Mouse (Mus musculus) common myeloid progenitor, adult 5-6 weeks (primary cell): ENCODE measurements around the gene Slc35f6. TPM values are rescaled to one million over a fixed set of nuclear protein-coding genes. Genes with fewer than 3 reads are reported as not detected.
A peak's percentile ranks its signal among the peaks of the same experiment; 100 is the strongest.

Source experiments
- ATAC-seq: replicated peaks from 2 replicates; pipeline ENCODE4 v1.8.0; 2016; ENCODE audit warnings: low read depth, mild to moderate bottlenecking, moderate TSS enrichment, inconsistent platforms; ENCODE audit not compliant: poor library complexity, severe bottlenecking
- total RNA-seq: library from RNA; stranded (forward); fragments of 200-1000, 187-1606 nt; gene quantifications from 2 replicates; pipeline ENCODE4 v1.2.3, GENCODE M21; 2017

Slc35f6 gene
- total RNA-seq, result 4.8 and 8.5 TPM in 2 replicates

DNA sequence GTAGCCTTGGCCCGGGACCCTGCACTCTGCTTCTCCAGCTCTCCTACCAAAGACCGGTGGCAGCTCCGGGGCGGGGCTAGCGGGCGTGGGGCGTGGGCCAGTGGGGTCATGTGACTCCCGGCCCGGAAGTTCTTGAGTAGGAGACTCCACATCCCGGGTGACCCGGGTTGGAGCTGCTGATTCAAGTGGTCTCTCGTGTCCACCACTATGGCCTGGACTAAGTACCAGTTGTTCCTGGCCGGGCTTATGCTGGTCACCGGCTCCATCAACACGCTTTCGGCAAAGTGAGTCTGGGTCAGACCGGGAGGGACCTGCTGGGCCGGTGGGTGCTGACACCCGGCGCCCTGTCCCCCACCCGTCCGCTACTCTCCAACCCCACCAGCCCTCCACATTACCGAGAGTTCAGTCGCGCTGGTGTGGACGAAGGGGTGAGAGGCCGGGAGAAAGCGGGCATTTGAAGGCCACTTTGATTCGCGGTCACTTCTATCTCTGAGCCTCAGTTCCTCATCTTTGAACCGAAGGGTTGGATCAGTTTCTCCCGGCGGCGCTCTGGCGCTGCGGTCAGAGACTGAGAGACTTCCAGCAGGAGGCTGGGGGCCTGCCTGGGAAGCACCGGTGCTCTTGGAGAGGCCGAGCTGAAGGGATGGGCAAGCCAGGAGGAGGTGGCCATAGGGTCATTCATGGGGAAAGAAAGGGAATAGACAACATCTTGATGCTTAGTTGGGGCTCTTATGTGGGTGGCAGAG lies at the start of gene Slc35f6:
Slc35f6 (plus strand) TSS at position 119 of the 746 bp plus-strand sequence.
- peak; percentile 80 for ATAC-seq

DNA sequence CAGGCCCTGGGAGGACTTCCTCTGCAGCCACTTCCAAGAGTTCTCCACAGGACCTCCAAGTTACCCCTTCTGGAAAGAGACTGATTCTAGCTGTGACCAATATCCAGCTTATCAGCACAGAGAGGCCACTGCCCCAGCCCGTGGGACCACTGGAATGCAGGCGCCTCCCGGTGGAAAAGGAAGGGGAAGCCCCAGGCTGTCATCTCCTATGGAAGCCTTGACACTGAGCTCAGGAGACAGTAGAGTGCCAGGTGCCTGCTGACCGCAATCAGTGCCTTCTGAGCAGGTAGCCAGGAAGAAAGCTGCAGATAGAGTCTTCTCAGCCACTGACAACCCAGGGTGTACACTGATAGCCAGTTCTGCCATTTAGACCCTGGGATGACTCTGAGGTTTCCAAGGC lies 46.3 kb upstream of the Slc35f6 start:
- ATAC-seq, result no peak

DNA sequence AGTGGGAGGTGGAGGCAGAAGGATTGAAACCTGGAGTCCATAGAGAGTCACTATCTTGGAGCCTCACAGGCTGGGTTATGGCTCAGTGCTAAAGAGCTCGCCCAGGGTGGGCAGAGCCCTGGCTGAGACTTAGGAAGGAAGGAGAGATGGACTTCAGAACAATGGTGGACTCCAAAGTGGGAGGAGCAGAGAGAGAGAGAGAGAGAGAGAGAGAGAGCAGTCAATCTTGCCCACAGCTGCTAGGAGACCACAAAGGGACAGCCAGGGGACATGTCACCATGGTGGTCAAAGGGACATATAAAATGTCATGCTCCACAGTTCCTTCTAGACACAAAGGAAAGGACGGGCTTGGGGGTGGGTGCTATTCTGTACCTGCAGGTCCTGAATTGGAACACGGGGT lies 44.5 kb upstream of the Slc35f6 start:
- no peak for ATAC-seq

DNA sequence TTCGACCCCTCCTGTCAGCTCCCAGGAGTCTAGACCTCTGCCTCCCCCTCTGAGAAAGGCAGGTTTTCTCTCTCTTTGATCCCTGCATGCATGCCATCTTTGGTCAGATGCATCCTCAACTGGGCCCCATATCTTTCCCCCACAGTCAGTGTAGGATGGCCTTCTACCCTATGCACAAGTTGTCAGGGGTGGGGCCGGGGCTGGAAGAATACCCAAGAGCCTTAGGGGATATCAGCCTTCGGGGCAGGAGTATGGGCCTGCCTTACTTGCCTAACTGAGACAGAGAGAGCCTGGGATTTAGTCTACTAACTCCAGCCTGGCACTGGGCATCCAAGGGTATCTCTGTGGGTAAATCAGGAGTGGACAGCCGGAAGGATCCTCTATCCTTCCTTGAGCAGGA lies 43.8 kb upstream of the Slc35f6 start:
- no peak for ATAC-seq

DNA sequence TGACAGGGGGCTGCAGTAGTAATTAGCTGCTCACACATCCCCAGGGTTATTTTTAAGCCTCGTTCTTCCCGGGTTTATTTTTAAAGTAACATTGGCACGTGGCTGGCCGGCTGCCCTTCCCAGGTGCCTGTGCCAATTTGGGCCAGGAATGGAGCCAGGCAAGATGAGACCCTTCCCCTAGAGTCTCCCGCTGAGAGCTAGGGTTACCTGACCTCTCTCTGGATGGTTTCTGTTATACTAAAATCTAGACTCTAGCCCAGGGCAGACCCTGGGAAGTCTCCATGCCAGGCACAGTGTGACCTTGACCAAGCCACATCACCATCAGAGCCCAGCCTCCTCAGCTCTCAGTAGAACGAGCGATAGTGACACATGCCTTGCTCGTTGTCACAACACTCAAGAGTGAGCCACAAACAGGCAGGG lies 43.0 kb upstream of the Slc35f6 start:
- ATAC-seq, result no peak

DNA sequence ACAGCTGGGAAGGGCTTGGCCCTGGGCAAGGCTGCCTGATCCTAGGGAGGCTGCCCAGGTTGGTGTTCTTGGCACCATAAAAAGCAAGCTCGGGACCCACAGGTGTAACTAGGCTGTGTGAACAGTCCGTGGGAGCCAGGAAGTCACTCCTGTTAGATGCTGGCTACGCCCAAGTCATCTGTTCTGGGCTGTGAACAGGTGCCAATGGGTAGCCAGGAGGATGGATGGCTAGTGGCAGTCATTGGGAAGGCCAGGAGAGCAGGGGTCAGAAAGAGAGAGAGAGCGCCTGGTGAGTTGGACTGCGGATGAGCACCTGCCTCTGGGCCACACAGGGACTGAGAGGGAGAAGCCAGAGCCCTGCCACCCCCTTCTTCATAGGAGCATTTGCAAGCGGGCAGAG lies 42.1 kb upstream of the Slc35f6 start:
- no peak for ATAC-seq

DNA sequence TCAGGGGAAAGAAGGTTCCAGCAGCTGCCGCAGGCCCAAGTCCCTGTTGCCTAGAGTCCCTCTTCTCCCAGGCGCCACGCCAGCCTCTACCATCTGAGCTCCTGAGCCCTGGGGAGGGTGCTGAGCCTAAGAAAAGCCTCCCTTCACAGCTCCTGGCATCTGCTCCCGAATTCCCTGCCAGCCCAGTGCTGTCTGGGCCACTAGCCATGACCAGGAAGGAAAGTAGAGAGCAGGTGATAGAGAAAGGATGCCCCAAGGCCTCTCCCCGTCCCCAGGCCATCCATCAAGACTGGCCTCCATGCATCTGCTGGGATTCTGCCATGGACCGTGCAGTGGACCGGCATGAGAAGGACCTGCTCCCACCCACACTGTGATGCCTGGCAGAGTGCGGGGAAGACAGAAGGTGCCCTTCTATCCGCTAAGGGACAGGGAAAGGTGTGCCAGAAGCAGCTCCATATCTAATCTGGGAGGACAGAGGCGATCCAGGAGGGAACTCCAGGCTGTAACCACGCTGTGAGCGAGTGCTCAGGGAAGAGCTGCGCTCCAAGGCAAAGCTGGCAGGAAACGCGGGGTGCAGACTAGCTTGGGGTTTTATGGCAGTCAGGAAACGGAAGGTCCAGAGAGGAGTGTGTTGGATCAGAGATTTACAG lies 41.2 kb upstream of the Slc35f6 start:
- no peak for ATAC-seq

DNA sequence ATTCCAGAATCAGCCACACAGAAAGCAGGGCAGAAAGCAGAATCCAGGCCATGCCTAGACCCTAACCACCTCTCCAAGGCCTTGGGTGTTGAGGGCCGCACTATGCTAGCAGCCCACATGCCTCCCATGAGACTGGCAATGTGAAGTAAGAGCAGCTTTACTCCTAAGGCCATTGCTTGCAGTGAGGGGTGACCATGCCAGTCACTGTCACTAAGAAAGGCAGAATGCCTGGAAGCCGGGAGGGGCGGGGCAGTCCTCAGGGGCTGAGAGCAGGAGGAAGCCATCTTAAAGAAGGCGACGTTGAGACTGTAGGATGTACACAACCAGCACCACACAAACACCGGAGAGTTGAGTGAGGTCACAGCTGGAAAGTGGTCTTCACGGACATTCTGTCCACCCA lies 38.6 kb upstream of the Slc35f6 start:
- no peak for ATAC-seq

DNA sequence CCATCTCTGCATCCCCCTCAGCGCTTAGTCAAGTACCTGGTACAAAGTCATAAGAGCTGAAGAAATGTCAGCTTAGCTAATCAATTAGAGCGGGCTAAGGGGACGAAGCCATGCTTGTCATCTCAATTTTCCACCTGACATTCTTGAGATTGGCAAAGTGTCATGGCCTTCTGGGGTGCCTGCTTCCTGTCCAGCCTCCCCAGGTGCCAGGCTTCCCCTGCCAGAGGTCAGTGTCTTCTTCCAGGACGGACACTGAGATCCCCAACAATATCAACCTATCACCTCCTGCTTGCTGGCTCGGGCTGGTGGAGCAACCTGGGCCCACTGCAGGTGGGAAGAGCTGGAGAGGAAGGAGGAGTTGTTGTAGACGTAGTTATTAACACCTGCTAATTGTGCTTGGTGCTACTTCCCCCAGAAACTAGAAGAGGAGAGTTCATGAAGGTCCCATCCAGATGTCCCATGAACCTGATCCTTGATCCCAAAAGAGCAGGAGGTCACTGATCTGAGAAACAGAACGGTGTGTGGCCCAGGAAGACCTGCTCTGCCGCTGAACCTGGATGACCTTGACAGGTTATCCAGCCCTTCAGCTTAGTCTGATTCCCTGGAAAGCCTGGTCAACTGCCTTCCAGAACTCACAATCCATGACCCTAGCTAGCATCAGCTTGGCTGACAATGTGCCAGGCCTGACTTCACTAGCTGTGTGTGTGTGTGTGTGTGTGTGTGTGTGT lies 37.7 kb upstream of the Slc35f6 start:
- ATAC-seq, result no peak

DNA sequence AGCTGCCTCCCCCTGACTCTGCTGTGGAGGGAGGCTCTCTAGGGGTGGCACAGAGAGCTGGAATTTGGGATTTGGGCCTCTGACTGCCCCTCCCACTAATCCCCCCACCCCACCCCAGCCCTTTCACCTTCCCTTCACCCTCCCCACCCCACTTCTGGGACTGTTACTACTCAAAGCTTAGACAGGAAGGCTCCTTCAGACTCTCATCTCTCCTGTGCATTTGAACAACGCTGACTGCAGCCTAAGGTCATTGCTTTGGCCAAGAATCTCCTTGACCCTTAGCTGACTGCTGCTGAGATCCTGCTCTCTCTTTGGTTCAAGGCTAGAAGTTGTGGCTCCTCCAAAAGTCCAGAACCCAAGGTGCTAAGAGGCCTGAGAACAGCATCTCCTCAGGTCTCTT lies 36.6 kb upstream of the Slc35f6 start:
- no peak for ATAC-seq

DNA sequence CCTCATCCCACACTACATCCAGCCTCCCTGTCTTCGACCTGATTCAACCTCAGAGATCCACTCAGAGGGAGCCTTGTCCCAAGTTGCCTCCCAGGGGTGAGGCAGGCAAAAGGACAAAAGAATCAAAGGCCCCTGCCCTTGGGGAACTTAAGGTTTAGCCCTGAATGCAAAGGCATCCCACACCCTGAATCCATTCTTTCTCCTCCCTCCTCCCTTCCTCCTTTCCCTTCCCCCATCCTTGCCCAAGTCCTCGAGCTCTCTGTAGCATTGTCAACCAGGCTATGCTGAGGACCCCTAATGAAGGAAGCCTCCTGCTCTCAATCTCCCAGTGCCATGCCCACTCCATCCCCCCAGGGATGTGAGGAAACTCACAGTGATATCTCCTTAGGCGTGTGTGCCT lies 36.0 kb upstream of the Slc35f6 start:
- no peak for ATAC-seq

DNA sequence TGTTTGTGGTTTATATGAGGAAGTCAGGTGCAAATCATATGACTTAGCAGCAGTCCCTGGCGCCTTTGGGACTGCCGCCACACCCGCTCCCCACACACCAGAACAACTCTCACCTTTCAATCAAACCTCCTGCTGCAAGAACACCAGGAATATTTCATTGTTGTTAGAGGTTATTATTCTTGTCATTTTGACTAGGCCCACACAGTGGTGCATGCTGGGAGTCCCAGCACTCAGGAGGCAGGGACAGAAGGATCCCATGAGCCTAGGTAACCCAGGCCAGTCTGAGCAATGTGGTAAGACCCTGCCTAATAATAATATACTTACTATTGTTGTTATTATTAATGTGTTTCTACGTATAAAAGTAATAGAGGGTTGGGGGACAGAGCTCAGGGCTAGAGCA lies 35.2 kb upstream of the Slc35f6 start:
- ATAC-seq, result no peak

DNA sequence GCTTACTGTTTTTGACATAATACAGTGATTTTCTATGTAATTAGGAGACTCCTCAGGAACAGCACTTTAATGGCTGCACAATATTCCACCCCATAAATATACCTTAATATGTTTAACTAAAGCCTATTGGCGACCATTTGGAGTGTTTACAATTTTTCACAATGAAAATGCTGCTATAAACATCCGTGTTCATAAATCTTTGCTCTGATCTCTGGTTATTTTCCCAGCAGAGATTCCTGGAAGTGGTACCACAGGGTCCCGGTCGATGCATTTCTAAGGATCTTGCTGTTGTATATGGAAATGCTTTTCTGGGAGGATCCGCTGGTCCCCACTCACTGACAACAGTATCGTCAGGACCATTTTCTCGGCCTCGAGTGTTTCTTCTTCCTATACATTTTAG lies 34.5 kb upstream of the Slc35f6 start:
- no peak for ATAC-seq

DNA sequence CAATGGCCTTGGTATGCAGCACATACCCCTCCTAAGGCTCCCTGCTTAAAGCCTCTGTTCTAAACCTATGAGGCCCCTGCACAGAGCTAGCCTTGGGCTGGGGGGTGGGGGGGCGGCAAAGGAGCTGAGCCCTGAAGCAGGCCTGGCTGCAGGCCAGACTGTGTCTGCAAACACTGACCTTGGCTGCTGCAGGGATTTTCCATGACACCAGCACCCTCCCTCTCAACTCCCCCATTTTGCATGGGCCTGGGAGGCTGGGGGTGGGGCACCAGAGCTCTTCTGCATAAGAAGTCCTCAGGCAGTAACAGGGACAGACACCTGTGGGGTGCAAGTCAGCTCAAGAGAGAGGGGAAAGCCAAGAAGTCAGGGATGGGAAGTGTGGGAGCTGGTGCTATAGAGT lies 33.5 kb upstream of the Slc35f6 start:
- no peak for ATAC-seq

DNA sequence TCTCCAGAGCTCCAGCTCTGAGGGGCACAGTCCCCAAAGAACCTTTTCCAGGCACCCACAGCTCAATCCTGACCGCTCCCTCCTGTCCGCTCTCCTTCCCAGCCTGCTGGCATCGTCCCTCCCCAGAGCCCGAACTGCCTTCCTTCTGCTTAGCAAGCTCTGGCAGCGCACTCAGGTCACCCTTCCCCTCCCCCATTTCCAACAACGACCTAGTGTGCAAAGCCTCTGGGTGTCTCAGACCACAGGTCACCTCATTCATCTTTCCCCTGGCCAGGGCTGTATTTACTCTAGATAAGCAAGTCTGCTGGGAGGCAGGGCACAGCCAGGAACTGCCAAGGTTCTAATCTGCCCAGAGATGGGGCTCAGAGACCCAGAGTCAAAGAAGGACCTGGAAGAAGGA lies 32.3 kb upstream of the Slc35f6 start:
- ATAC-seq, result no peak

DNA sequence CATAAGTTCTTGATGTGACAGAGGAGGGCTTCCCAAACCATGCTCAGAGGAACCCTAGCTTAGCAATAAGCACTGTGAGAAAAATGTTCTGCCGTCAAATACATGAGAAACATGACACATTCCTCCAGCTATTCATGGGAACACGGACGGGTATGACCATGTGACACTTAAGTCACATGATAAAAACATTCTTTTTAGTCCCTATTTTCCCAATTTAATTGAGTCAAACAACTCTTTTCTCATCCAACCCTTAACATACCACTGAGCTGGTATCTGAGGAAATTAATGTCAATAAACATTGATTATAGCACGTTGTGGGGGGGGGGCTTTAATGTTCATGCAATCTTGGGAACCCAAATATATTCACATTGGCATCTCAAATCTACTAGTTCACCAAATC lies 31.9 kb upstream of the Slc35f6 start:
- ATAC-seq, result no peak

DNA sequence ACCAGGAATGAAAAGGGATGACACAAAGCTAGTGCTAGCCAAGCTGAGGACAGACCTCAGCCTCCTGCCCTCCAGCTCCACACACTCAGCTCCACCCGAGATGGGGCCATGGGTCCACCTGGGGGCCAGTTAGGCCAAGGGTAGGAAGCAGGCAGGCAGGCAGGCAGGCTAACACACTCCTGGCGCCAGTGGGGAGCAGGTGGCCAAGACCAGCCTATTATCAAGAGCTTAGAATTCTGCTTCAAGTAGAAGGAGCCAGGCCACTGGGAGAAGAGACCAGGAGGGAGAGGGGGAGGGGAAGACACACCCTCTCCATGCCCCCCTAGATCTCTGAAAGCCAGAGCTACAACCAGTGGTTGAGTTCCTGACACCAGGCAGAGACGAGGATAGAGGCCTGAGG lies 31.1 kb upstream of the Slc35f6 start:
- ATAC-seq, result no peak

DNA sequence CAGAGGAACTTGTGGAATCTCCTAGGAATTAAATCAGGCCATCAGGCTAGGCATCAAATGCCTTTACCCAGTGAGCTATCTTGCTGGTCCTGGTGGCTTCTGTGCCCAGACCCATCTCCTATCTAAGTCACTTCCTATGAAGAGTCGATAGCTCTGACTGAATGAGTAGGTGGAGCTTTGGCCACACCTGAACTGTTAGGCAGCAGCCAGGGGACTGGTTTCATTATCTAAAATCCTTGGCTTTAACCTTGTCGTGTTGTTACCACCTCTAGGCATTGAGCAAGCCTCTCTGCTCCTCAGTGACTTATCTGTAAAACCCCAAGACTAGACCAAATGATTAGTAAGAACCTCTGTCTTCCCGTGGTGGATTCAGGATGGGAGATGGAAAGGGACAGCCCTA lies 30.4 kb upstream of the Slc35f6 start:
- ATAC-seq, result no peak

DNA sequence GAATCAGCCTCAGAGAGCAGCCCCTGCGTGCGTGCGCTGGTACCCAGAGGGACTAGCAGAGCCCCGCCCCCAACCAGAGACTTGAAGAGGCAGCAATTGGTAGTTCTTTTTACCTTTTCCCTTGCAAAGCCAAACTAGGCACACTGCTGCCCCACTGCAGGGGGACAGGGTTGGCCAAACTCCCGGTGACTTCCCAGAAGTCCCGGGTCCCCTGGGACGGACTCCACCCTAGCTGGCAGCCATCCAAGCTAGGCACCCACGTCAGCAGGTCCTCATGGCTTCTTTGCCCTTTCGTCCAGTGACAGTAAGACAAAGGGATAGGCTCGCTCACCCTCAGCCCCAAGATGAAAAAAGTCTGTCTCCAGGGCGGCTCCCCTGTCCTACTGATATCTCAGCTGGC lies 29.9 kb upstream of the Slc35f6 start:
- ATAC-seq, result no peak

DNA sequence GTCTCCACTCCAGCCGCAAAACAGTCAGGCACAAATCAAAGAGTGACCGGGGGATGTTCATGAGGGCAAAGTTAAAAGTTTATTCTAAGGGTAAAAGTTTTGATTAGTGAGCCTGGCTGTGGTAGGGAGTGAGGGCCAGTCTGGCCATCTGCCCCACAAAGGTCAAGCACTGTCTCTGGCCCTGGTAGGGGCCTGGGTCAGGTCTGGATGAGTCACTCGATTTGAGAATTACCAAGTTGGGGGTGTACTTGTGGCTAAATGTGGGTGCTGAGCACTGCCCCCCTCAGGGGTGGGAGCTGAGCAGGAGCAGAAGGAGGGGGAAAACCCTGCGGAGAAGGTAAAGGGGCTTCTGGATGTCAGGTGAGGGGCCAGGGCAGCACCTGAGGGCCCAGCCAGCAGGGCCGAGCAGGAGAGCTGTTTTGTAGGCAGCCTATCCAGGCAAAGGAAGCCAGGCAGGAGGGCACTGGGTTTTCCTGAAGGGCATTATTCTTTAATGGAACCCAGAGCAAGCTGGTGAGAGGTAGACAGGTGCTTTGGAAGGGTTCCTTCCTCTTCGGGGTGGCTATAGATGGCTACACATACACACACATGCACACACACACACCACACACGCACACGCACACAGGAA lies 29.2 kb upstream of the Slc35f6 start:
- no peak for ATAC-seq

DNA sequence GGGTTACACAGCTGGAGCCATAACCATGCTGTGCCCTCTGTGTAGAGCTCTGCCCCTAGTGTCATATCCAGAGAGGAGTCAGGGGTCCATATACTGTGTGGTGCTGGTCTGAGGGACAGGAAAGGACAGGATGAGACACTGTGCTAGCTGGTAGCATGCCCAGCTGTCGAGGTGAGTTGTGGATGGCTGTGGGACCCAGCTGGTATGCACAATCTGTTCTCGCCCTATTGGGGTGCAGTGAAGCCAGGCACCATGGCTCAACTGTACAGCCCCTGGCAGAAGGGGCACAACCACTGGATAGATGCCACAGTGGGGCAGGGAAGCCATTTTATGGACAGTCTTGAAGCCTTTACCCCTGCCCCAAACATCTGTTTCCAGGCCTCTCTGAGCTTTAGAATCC lies 28.5 kb upstream of the Slc35f6 start:
- ATAC-seq, result no peak
